ENCODE assay signal across 9 mouse cellular contexts in the genomic region with DNA sequence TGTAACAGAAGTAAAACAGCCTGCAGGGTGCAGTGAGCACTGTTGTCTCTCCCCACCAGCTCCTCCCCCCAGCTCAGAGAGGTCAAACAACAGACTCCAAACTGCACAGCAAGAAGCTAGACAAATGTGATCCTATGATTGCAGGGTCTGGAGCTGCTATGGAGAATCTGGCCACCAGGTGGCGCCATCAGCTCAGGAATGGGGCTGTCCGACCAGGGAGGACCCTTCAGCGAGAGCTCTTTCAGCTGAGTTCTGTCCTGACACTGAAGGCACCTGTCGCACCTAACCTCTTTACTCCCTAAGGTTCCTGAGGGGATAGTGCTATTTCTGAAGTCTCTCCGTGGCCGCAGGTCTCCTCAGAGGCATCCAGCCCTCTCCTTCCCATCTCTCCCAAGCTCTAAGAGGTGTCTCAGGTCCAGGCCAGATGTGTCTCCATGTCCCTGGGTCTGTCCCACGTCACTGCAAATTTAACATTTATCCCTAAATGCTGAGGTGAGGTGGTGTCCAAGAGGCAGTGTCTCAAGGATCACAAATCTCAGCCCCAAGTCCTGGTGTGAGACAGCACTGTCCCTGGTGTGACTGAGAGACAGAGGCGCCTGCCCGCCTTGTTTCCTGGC. TPM values are rescaled to one million over a fixed set of nuclear protein-coding genes. Genes with fewer than 3 reads are reported as not detected.
DNase-seq lines count a peak whose midpoint lies in the region; ATAC-seq and TF ChIP-seq lines count a peak whose summit lies in the region.
"Had no signal": no experiment of that assay in that cellular context is flagged by ENCODE, and none has a peak within 500 bp of the region (broad histone marks: within the 10 kb centered on the region; RNA-seq: fewer than 3 reads in every experiment).

No protein-coding gene starts in this region.

- no peaks in the 10 kb centered on the region; the same call in 1 of the 2 replicates for H3K27me3 ChIP-seq in forebrain, embryonic 12.5 days

- H3K4me2 ChIP-seq in forebrain, embryonic 12.5 days, result no peak overlapping the region
- H3K4me2 ChIP-seq: heart, embryonic 15.5 days had no signal

- no peak overlapping the region for H3K4me3 ChIP-seq in ES-E14 (ENCODE audit: insufficient read depth in 1 of 2, low read depth in 1 of 2, low read length in 2 of 2, poor library complexity in 1 of 2, severe bottlenecking in 1 of 2)
- no peak overlapping the region for H3K4me3 ChIP-seq in forebrain, embryonic 12.5 days (replicated peaks)
- H3K4me3 ChIP-seq in lung, adult 2 months (replicated peaks; ENCODE audit: extremely low read depth, low read depth, low read length), result no peak overlapping the region
- H3K4me3 ChIP-seq: heart, embryonic 15.5 days had no signal

- no peaks in the 10 kb centered on the region for H3K4me1 ChIP-seq in ES-E14 (ENCODE audit: control insufficient read depth in 2 of 2, insufficient read depth in 2 of 2, low read length in 2 of 2, poor library complexity in 1 of 2)
- peaks cover 13% of the 10 kb centered on the region for H3K4me1 ChIP-seq in forebrain, embryonic 12.5 days
- 0 out of 2 replicates have a peak, but pooled peaks cover 2% of the 10 kb centered on the region for H3K4me1 ChIP-seq in lung, adult 2 months (ENCODE audit: control insufficient read depth, insufficient read depth, low read length)
- H3K4me1 ChIP-seq: heart, embryonic 15.5 days had no signal

- peak; percentile 62 for DNase-seq in ES-E14 (ENCODE audit: low read depth, low spot score)
- DNase-seq in c-Kit-positive CD71-positive TER-119-positive erythroid progenitor cells, embryonic 14.5 days (ENCODE audit: low spot score), result peak; percentile 49
- DNase-seq in heart, postnatal 25 days (ENCODE audit: low spot score), result peak; percentile 54
- peak; percentile 86 for DNase-seq in layer of hippocampus, adult 11-12 months (ENCODE audit: low spot score)
- peak; percentile 81 for DNase-seq in lung, adult 2 months
- peak; percentile 86 for DNase-seq in ovary, postnatal 14 days (ENCODE audit: low spot score)
- peak; percentile 81 for DNase-seq in thymus, postnatal 14 days

- H3K9me3 ChIP-seq in ES-E14 (ENCODE audit: control insufficient read depth, insufficient read depth, low read depth, low read length), result no peaks in the 10 kb centered on the region
- no peaks in the 10 kb centered on the region for H3K9me3 ChIP-seq in forebrain, embryonic 12.5 days
- H3K9me3 ChIP-seq: heart, embryonic 15.5 days had no signal

- in situ Hi-C loops in ES-E14 (cut with MboI; ENCODE audit: low sequenced_read_pairs in 2 of 2, unreplicated experiment in 2 of 2), result loop anchor here (5.0 to 25.0 kb wide), 4 partner anchors 75 to 877 kb away; a partner anchor contains a TSS

- ATAC-seq in forebrain, embryonic 12.5 days (ENCODE audit: low FRiP score), result peak; percentile 66

- intact Hi-C loops in heart, postnatal 25 days (cut with DNase I), result loop anchor here (2.0 to 5.0 kb wide), 4 partner anchors 292 to 877 kb away; no protein-coding TSS in a partner anchor

- WGBS in forebrain, embryonic 12.5 days, result 33% methylated on average over 9 of the region's 9 CpGs
- WGBS in lung, adult 2 months, result 16% methylated on average over 9 of the region's 9 CpGs

- H3K27ac ChIP-seq in ES-E14 (ENCODE audit: insufficient read depth, low read depth, low read length, poor library complexity, severe bottlenecking), result no peak overlapping the region
- H3K27ac ChIP-seq in forebrain, embryonic 12.5 days, result no peak overlapping the region
- H3K27ac ChIP-seq: heart, embryonic 15.5 days had no signal

- H3K36me3 ChIP-seq in ES-E14 (ENCODE audit: control insufficient read depth, insufficient read depth, low read length, poor library complexity, severe bottlenecking), result no peaks in the 10 kb centered on the region
- no peaks in the 10 kb centered on the region for H3K36me3 ChIP-seq in forebrain, embryonic 12.5 days (replicated peaks)
- H3K36me3 ChIP-seq: heart, embryonic 15.5 days had no signal

- no peak for TF ChIP-seq POLR2A in lung, adult 2 months (IDR thresholded peaks at IDR 0.05; ENCODE audit: borderline replicate concordance, extremely low read depth, low read depth, low read length)

- peak; percentile 97 for TF ChIP-seq CTCF in lung, adult 2 months (IDR thresholded peaks at IDR 0.05; ENCODE audit: insufficient read depth, low read length)

- H3K9ac ChIP-seq in ES-E14 (ENCODE audit: insufficient read depth, low read depth, low read length, poor library complexity, severe bottlenecking), result no peak overlapping the region
- H3K9ac ChIP-seq in forebrain, embryonic 12.5 days, result no peak overlapping the region
- H3K9ac ChIP-seq: heart, embryonic 15.5 days had no signal

TF ChIP-seq in ES-E14, 5 proteins besides CTCF, POLR2A, EP300 and RAD21:
- TF ChIP-seq ZC3H11A (IDR thresholded peaks at IDR 0.05; ENCODE audit: borderline replicate concordance, low read depth, low read length), result peak; percentile 99
- TF ChIP-seq ZNF384 (IDR thresholded peaks at IDR 0.05; ENCODE audit: low read depth, low read length), result no peak
- TF ChIP-seq HCFC1 (IDR thresholded peaks at IDR 0.05; ENCODE audit: borderline replicate concordance, insufficient read depth, low read length), result no peak
- TF ChIP-seq MAFK (IDR thresholded peaks at IDR 0.05; ENCODE audit: insufficient read depth, low read depth, low read length), result no peak

RNA-seq across cellular contexts. Expression of a gene that starts 16.0 kb away (rescaled TPM):
- 2.0 and 4.9 TPM in 2 replicates for total RNA-seq in ES-E14 (2012; rRNA removed)
- 0.22 and 0.26 TPM in 2 replicates for polyA plus RNA-seq in forebrain, embryonic 12.5 days (2016; fragmentation: Nextera tagmentation; extraction: Ambion mirVana)
- total RNA-seq in heart, postnatal 25 days (2021), result not detected
- 0.14 TPM in 1 of 2 replicates, not detected in the other for polyA plus RNA-seq in lung, adult 2 months (2012; rRNA removed)

RNA-seq across cellular contexts. Expression of a gene that starts 47.3 kb away (rescaled TPM):
- 40.0 and 96.2 TPM in 2 replicates for total RNA-seq in ES-E14 (2012; rRNA removed)
- 16.8 and 17.0 TPM in 2 replicates for polyA plus RNA-seq in forebrain, embryonic 12.5 days (2016; fragmentation: Nextera tagmentation; extraction: Ambion mirVana)
- 10 to 100 TPM; 17.8 to 18.4 TPM for total RNA-seq in heart, postnatal 25 days (2021)
- 258 and 317 TPM in 2 replicates for polyA plus RNA-seq in lung, adult 2 months (2012; rRNA removed)
